Mouse (Mus musculus) erythroblast, embryonic 14.5 days (primary cell): Measurements from ENCODE around the gene Slc22a14. TPM values are rescaled to one million over a fixed set of nuclear protein-coding genes. Genes with fewer than 3 reads are reported as not detected.
A peak's percentile ranks its signal among the peaks of the same experiment; 100 is the strongest.

Experiments
- H3K27me3 ChIP-seq: 2 replicates; pipeline ENCODE4 v1.6.1; 2012; ENCODE audit warnings: inconsistent platforms; ENCODE audit not compliant: control insufficient read depth
- H3K36me3 ChIP-seq: 2 replicates; pipeline ENCODE4 v1.6.1; 2012; ENCODE audit warnings: mild to moderate bottlenecking, inconsistent platforms; ENCODE audit not compliant: control insufficient read depth
- H3K4me1 ChIP-seq: 2 replicates; pipeline ENCODE4 v1.6.1; 2012; ENCODE audit warnings: inconsistent platforms; ENCODE audit not compliant: control insufficient read depth
- H3K4me3 ChIP-seq: replicated peaks from 2 replicates; pipeline ENCODE3; 2012; ENCODE audit warnings: moderate library complexity, mild to moderate bottlenecking, inconsistent platforms
- H3K9me3 ChIP-seq: 2 replicates; pipeline ENCODE4 v1.6.1; 2012; ENCODE audit warnings: low read length, inconsistent platforms, mixed read lengths; ENCODE audit not compliant: control insufficient read depth
- GATA1 ChIP-seq: IDR thresholded peaks from 2 replicates; pipeline ENCODE4 v1.6.1; 2012; ENCODE audit warnings: low read length, inconsistent platforms, mixed read lengths
- TAL1 ChIP-seq: IDR thresholded peaks from 3 replicates; pipeline ENCODE4 v1.6.1; 2012; ENCODE audit warnings: low read length, inconsistent platforms, mixed read lengths
- polyA plus RNA-seq: library from polyadenylated mRNA; stranded (reverse); fragments of >175 nt; gene quantifications from 2 replicates; pipeline ENCODE4 v1.2.3, GENCODE M21; 2012

Gene Slc22a14
- polyA plus RNA-seq, 1 experiment: not detected

GRCm38 (mm10) chr9:119334834-119335233 is 30.5 kb downstream of the Slc22a14 start:
- peaks cover 23% of the 10 kb centered on the region for H3K36me3 ChIP-seq
- TF ChIP-seq GATA1: no peak
- TF ChIP-seq TAL1: no peak
- H3K27me3 ChIP-seq: no peaks in the 10 kb centered on the region; the same call in 1 of the 2 replicates
- peaks cover 18% of the 10 kb centered on the region for H3K4me1 ChIP-seq
- no peaks in the 10 kb centered on the region for H3K9me3 ChIP-seq
- no peak overlapping the region for H3K4me3 ChIP-seq

GRCm38 (mm10) chr9:119334324-119334723 is 31.0 kb downstream of the Slc22a14 start:
- Histone ChIP-seq H3K4me3 (no peak overlapping the region), H3K4me1 (peaks cover 14% of the 10 kb centered on the region), H3K36me3 (peaks cover 23% of the 10 kb centered on the region), H3K9me3 (no peaks in the 10 kb centered on the region), H3K27me3 (no peaks in the 10 kb centered on the region; the same call in 1 of the 2 replicates)
- TF ChIP-seq GATA1 (no peak), TAL1 (no peak)

GRCm38 (mm10) chr9:119330186-119330963 is 35.0 kb downstream of the Slc22a14 start:
- Histone ChIP-seq H3K4me3 (no peak overlapping the region), H3K27me3 (no peaks in the 10 kb centered on the region; the same call in 1 of the 2 replicates), H3K4me1 (peaks cover 6% of the 10 kb centered on the region), H3K9me3 (no peaks in the 10 kb centered on the region), H3K36me3 (no peaks in the 10 kb centered on the region)
- TF ChIP-seq TAL1 (no peak), GATA1 (no peak)

GRCm38 (mm10) chr9:119328488-119328887 is 36.9 kb downstream of the Slc22a14 start:
- no peaks in the 10 kb centered on the region for H3K36me3 ChIP-seq
- H3K4me3 ChIP-seq: no peak overlapping the region
- peaks cover 11% of the 10 kb centered on the region for H3K4me1 ChIP-seq
- no peak for TF ChIP-seq GATA1
- H3K27me3 ChIP-seq: no peaks in the 10 kb centered on the region; the same call in 1 of the 2 replicates
- H3K9me3 ChIP-seq: no peaks in the 10 kb centered on the region

- Histone ChIP-seq H3K36me3 (no peaks in the 10 kb centered on the region; the same call in 1 of the 2 replicates), H3K4me3 (peak overlapping the region; percentile 70), H3K9me3 (no peaks in the 10 kb centered on the region), H3K4me1 (peaks cover 38% of the 10 kb centered on the region), H3K27me3 (no peaks in the 10 kb centered on the region)
- no peak for TF ChIP-seq TAL1
- no peak for TF ChIP-seq GATA1
Measured at GRCm38 (mm10) chr9:119324130-119324529, 41.2 kb downstream of the Slc22a14 start.

GRCm38 (mm10) chr9:119323260-119323645 is 42.1 kb downstream of the Slc22a14 start:
- Histone ChIP-seq H3K9me3 (no peaks in the 10 kb centered on the region), H3K4me3 (peak overlapping the region; percentile 70), H3K4me1 (peaks cover 43% of the 10 kb centered on the region), H3K36me3 (peaks cover 6% of the 10 kb centered on the region), H3K27me3 (no peaks in the 10 kb centered on the region)
- TF ChIP-seq TAL1 (no peak), GATA1 (no peak)

- H3K4me1 ChIP-seq: peaks cover 44% of the 10 kb centered on the region
- H3K9me3 ChIP-seq: no peaks in the 10 kb centered on the region
- no peak for TF ChIP-seq TAL1
- no peak for TF ChIP-seq GATA1
- H3K27me3 ChIP-seq: no peaks in the 10 kb centered on the region
- H3K36me3 ChIP-seq: peaks cover 8% of the 10 kb centered on the region
- peak within 1 kb of the TSS; percentile 70 for H3K4me3 ChIP-seq
Measured at GRCm38 (mm10) chr9:119322289-119323259, 42.8 kb downstream of the Slc22a14 start, which contains the start of gene Oxsr1. Gene Oxsr1, minus strand, starts transcription at chr9:119322427.

GRCm38 (mm10) chr9:119321392-119322229 is 43.7 kb downstream of the Slc22a14 start:
- Histone ChIP-seq H3K27me3 (no peaks in the 10 kb centered on the region), H3K36me3 (peaks cover 8% of the 10 kb centered on the region), H3K4me1 (peaks cover 44% of the 10 kb centered on the region), H3K9me3 (no peaks in the 10 kb centered on the region), H3K4me3 (peak overlapping the region; percentile 70)
- TF ChIP-seq TAL1 (no peak), GATA1 (no peak)
